Mouse (Mus musculus) MEL (cell line): ENCODE measurements around the gene Prm1.

Source experiments
- CTCF ChIP-seq, 3 experiments: IDR thresholded peaks in 2 of 3; conservative IDR thresholded peaks in 1 of 3; 2 replicates each; pipeline ENCODE4 v1.5.1; 2011 to 2012; ENCODE audit warnings: low read length in 3 of 3, low read depth in 2 of 3, mild to moderate bottlenecking in 2 of 3, improper control_type of control experiment in 1 of 3, inconsistent platforms in 1 of 3, mixed read lengths in 1 of 3, moderate library complexity in 1 of 3; ENCODE audit not compliant: control insufficient read depth in 1 of 3, insufficient read depth in 1 of 3, poor library complexity in 1 of 3, severe bottlenecking in 1 of 3
- POLR2A ChIP-seq, 2 experiments: IDR thresholded peaks; 2 replicates each; pipeline ENCODE4 v1.6.1; 2011 to 2012; ENCODE audit warnings: low read length in 2 of 2, mild to moderate bottlenecking in 2 of 2, control low read depth in 1 of 2, improper control_type of control experiment in 1 of 2, low read depth in 1 of 2, moderate library complexity in 1 of 2; ENCODE audit not compliant: control insufficient read depth in 1 of 2, insufficient read depth in 1 of 2, poor library complexity in 1 of 2
- ZMIZ1 ChIP-seq: IDR thresholded peaks from 2 replicates; pipeline ENCODE4 v1.6.1; 2012; ENCODE audit warnings: low read depth, mild to moderate bottlenecking, inconsistent platforms, low read length, improper control_type of control experiment, moderate library complexity

- TF ChIP-seq POLR2A (IDR thresholded peaks at IDR 0.05; ENCODE audit: control insufficient read depth in 1 of 2, insufficient read depth in 1 of 2, low read depth in 1 of 2, low read length in 2 of 2, poor library complexity in 1 of 2) (no peak), CTCF (IDR thresholded peaks at IDR 0.05 in 2 of 3, conservative IDR thresholded peaks at IDR 0.05 in 1 of 3; ENCODE audit: control insufficient read depth in 1 of 3, insufficient read depth in 1 of 3, low read depth in 2 of 3, low read length in 3 of 3, poor library complexity in 1 of 3, severe bottlenecking in 1 of 3) (peak; percentile 70 to 90 (median 87)), ZMIZ1 (no peak)
These were observed 19.4 kb downstream of the Prm1 start for GRCm38 (mm10) chr16:10786288-10786687.
